Mouse (Mus musculus) cerebellum, adult (tissue): ENCODE measurements around the gene Prr18.

ENCODE experiments used
- ATAC-seq: cut with Nextera tagmentation; 2 replicates; pipeline ENCODE4 v1.9.2; 2017; ENCODE audit warnings: mild to moderate bottlenecking, moderate library complexity, mixed read lengths; ENCODE audit not compliant: insufficient number of reproducible peaks, low FRiP score, low TSS enrichment

The Prr18 gene

GRCm38 (mm10) chr17:8385441-8385840 lies 48.2 kb downstream of the Prr18 start:
- ATAC-seq, result no peak

GRCm38 (mm10) chr17:8388463-8388862 lies 51.2 kb downstream of the Prr18 start:
- no peak for ATAC-seq

GRCm38 (mm10) chr17:8388990-8389789 lies 51.9 kb downstream of the Prr18 start:
- no peak for ATAC-seq

GRCm38 (mm10) chr17:8389790-8390095 lies 52.5 kb downstream of the Prr18 start:
- no peak for ATAC-seq

GRCm38 (mm10) chr17:8390487-8390886 lies 53.2 kb downstream of the Prr18 start:
- ATAC-seq, result no peak
